Mouse (Mus musculus) midbrain, postnatal 0 days (tissue): Measurements from ENCODE around the gene Agap3. TPM values are rescaled to one million over a fixed set of nuclear protein-coding genes. Genes with fewer than 3 reads are reported as not detected.

Experiments used
- ATAC-seq: fragments of 200-750 bp; cut with Nextera tagmentation; 2 replicates; pipeline ENCODE4 v1.8.0; 2017; ENCODE audit warnings: moderate number of reproducible peaks, mild to moderate bottlenecking, moderate TSS enrichment, moderate library complexity; ENCODE audit not compliant: low FRiP score
- DNase-seq: peaks from one replicate; pipeline ENCODE4 v3.0.0-alpha.2; 2015; ENCODE audit warnings: low spot score
- H3K27ac ChIP-seq: fragments of 300-500 bp; sonication (generic); 2 replicates; pipeline ENCODE4 v1.5.1; 2014; ENCODE audit warnings: low read depth, mild to moderate bottlenecking, low read length, mixed read lengths
- H3K27me3 ChIP-seq: fragments of 300-500 bp; sonication (generic); 2 replicates; pipeline ENCODE4 v1.6.1; 2014; ENCODE audit warnings: low read length, control low read depth, mixed read lengths; ENCODE audit not compliant: insufficient read depth
- H3K36me3 ChIP-seq: fragments of 300-500 bp; sonication (generic); 2 replicates; pipeline ENCODE4 v1.6.1; 2014; ENCODE audit warnings: low read length, control low read depth, mixed read lengths; ENCODE audit not compliant: insufficient read depth
- H3K4me1 ChIP-seq: fragments of 300-500 bp; sonication (generic); 2 replicates; pipeline ENCODE4 v1.6.1; 2014; ENCODE audit warnings: mild to moderate bottlenecking, control low read depth, antibody characterized with exemption, low read length, mixed read lengths; ENCODE audit not compliant: insufficient read depth
- H3K4me2 ChIP-seq: fragments of 300-500 bp; sonication (generic); 2 replicates; pipeline ENCODE4 v1.6.1; 2014; ENCODE audit warnings: low read depth, mild to moderate bottlenecking, low read length, mixed read lengths; ENCODE audit not compliant: poor library complexity, severe bottlenecking
- H3K4me3 ChIP-seq: fragments of 300-500 bp; sonication (generic); 2 replicates; pipeline ENCODE4 v1.5.1; 2014; ENCODE audit warnings: low read depth, mild to moderate bottlenecking, low read length, moderate library complexity
- H3K9ac ChIP-seq: fragments of 300-500 bp; sonication (generic); replicated peaks from 2 replicates; pipeline ENCODE4 v1.6.1; 2014; ENCODE audit warnings: mild to moderate bottlenecking, low read length, moderate library complexity, mixed read lengths; ENCODE audit not compliant: poor library complexity, severe bottlenecking
- H3K9me3 ChIP-seq: fragments of 300-500 bp; sonication (generic); 2 replicates; pipeline ENCODE4 v1.6.1; 2016; ENCODE audit warnings: low read length, control low read depth
- CTCF ChIP-seq: IDR thresholded peaks from 2 replicates; pipeline ENCODE4 v1.5.1; 2016; ENCODE audit warnings: antibody characterized with exemption, mild to moderate bottlenecking
- WGBS: fragments of 180-500 bp; shearing (Covaris S2); extraction: QIAGEN DNeasy Blood & Tissue Kit; methylation state at CpG from one replicate; pipeline ENCODE4 v1.1.7; 2014; 5-methylcytosine and 5-hydroxymethylcytosine counted together
- polyA plus RNA-seq: library from polyadenylated mRNA; unstranded; fragments of >200 nt; fragmentation: Nextera tagmentation; extraction: Ambion mirVana; gene quantifications from 2 replicates; pipeline ENCODE4 v1.2.1, GENCODE M21; 2015
- total RNA-seq: library from RNA; depleted of rRNA; stranded (reverse); fragments of >200 nt; gene quantifications from 2 replicates; pipeline ENCODE4 v1.2.3, GENCODE M21; 2014

Agap3 gene
- total and polyA plus RNA-seq, 2 experiments from 2014 or later = 120 to 282 TPM

DNA sequence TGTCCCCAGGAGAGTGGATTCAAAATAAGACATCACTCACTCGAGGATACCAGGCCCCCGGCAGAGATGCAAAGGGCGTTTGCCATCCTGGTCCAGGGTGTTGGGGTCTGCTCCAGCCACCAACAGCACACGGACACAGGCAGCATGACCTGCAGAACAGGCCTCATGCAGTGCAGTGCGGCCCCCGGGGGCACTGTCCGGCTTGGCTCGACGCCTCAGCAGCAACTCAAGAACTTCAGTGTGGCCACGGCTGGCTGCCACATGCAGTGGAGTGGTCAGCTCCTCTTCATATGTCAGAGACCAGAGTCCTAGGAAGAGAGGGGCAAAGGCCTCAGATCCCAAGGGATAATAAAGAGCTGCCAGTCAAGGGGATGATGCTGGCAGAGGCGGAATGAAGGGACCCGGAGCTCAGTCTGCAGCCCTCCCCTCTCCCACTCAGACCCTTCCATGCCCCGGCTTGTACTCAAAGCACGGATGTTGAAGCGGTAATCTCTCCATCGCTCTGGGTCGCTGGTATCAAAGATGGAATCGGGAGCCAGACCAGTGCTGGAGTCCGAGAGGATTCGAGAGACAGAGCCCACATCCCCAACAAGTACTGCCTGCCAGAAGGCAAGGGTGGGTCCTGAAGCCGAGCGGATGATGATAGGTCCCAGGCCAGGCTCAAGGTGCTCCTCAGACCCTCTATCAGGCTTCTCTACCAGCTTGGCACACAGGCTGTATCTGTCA, 87.8 kb downstream of the Agap3 start:
- Histone ChIP-seq H3K4me1 (no peaks in the 10 kb centered on the region), H3K9ac (no peak overlapping the region), H3K4me3 (no peak overlapping the region), H3K4me2 (no peak overlapping the region), H3K27me3 (no peaks in the 10 kb centered on the region; the same call in 1 of the 2 replicates), H3K9me3 (no peaks in the 10 kb centered on the region), H3K36me3 (no peaks in the 10 kb centered on the region), H3K27ac (no peak overlapping the region)
- 82% methylated on average over 22 of the region's 22 CpGs for WGBS
- TF ChIP-seq CTCF = no peak
- ATAC-seq (no peak), DNase-seq (no peak)

DNA sequence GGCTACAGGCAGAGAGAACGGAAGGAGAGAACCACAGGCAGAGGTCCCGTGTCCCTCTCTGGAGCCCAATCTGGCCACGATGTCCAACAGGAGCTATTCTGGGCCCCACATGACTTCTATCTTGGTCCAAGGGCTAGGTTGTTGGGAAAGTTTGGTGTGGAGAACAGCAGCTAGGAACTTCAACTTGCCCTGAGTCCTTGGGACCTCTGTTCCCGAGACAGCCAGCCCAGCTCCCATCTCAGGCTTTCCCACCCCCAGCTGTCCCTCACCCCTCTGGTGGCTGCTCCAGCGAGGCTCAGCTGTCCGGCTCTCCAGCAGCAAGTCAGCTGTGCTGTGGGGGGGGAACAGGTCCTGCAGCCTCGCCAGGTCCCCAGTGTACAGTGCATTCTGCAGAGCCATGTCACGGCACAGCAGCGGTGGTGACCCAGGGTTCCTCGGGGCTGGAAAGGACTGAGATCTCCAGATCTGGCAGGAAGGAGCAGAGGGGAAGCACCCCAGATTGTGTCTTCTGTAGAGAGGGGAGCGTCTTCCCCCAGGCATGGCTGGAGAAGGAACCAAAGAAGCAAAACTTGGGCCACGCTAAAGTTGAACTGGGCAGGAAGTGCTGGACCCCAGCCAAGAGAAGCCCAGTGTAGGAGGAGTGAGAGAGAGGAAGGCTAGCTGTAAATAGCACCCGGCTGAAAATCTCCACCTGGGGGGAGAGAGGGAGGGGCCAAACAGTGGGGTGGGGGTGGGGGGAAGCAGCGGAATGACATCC, 88.6 kb downstream of the Agap3 start, which contains the start of gene Asb10:
TSS of gene Asb10 (minus strand) at position 592 of the 757 bp plus-strand sequence.
- TF ChIP-seq CTCF = no peak
- H3K36me3 ChIP-seq = no peaks in the 10 kb centered on the region
- no peaks in the 10 kb centered on the region for H3K9me3 ChIP-seq
- no peak for ATAC-seq
- no peak within 1 kb of the TSS for H3K9ac ChIP-seq
- H3K27me3 ChIP-seq = no peaks in the 10 kb centered on the region; the same call in 1 of the 2 replicates
- H3K4me1 ChIP-seq = no peaks in the 10 kb centered on the region
- no peak within 1 kb of the TSS for H3K4me3 ChIP-seq
- 46% methylated on average over 14 of the region's 14 CpGs for WGBS
- H3K27ac ChIP-seq = no peak within 1 kb of the TSS
- DNase-seq = no peak
- 0 out of 2 replicates have a peak within 1 kb of the TSS, but pooled peaks have one; percentile 4 for H3K4me2 ChIP-seq

DNA sequence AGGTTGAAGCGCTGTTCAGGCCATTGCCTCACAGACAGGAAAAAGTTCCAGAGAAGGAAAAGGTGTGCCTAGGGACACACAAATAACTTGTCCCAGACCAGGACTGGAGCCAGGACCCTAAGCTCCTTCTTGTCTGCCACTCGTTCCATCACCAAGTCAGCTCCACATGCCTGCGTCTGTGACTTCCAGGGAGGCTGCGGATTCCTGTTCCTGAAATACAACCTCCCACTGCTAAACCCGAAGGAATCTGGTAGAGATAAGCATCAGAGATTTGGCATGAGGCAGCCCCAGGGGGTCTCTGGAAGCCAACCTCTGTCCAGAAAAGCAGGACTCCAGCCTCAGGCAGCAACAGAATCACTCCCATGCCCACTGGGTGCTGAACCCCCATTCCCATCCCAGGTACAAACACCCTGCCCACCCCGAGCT, 89.2 kb downstream of the Agap3 start:
- DNase-seq (no peak), ATAC-seq (no peak)
- H3K9me3 ChIP-seq = no peaks in the 10 kb centered on the region
- no peaks in the 10 kb centered on the region for H3K36me3 ChIP-seq
- no peaks in the 10 kb centered on the region; the same call in 1 of the 2 replicates for H3K27me3 ChIP-seq
- no peak overlapping the region for H3K4me2 ChIP-seq
- H3K4me3 ChIP-seq = no peak overlapping the region
- no peak for TF ChIP-seq CTCF
- no peak overlapping the region for H3K9ac ChIP-seq
- 54% methylated on average over 6 of the region's 6 CpGs for WGBS
- H3K27ac ChIP-seq = no peak overlapping the region
- H3K4me1 ChIP-seq = no peaks in the 10 kb centered on the region

DNA sequence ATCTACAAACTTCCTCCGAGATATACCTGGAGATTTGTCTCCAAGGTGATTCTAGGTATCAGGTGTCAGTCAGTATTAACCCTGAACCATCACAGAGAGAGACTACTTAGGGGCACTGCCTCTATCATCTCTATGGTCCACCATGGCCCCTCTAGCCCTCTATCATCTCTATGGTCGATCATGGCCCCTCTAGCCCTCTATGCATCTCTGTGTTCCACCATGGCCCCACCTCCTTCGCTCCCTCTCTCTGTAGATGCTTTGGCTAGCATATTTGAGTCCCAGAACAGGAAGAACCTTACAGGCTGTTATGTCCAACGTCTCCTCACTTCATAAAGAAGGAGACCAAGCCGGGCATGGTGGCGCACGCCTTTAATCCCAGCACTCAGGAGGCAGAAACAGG, 90.7 kb downstream of the Agap3 start:
- no peak for DNase-seq
- Histone ChIP-seq H3K9me3 (no peaks in the 10 kb centered on the region), H3K4me1 (no peaks in the 10 kb centered on the region), H3K4me3 (no peak overlapping the region), H3K27me3 (no peaks in the 10 kb centered on the region; the same call in 1 of the 2 replicates), H3K4me2 (no peak overlapping the region), H3K36me3 (no peaks in the 10 kb centered on the region), H3K9ac (no peak overlapping the region), H3K27ac (no peak overlapping the region)
- WGBS = 74% methylated on average over 7 of the region's 7 CpGs
- no peak for ATAC-seq
- no peak for TF ChIP-seq CTCF

DNA sequence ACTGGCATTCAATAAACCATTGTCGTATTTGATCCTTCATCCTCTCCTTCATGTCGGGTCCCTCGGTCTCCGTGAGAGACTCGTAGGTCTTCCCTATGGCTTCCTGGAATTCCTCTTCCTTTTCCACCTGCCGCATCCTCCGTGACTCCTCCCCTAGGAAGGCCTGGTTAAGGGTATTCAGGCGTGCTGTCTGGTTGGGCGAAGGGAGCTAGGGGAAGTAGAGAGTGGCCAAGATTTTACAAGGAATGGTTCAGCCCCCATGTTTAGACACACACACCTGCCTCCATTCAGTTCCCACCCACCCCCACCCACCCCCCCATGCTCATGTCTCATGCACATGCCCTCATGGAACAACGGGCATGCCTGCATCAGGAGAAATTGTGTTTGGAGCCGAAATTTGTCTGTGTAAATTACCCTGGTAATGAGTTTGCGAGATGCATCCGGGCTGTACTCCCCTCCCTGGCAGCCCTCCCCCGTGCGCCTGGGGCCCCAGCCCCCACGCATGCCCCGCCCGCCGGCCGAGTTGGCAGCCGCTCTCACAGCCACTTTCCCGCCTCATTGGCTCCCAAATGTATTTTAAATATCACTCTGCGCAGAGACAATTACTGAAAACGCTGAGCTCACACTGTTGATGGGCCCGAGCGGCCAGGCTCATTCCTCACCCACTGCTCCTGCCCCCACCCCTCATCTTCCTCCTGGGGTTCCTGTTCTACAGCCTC, 98.8 kb downstream of the Agap3 start:
- ATAC-seq (peak; percentile 52; the same call in 1 of the 2 replicates), DNase-seq (peak; percentile 79)
- 32% methylated on average over 25 of the region's 26 CpGs for WGBS
- no peak for TF ChIP-seq CTCF
- no peak overlapping the region; the same call in 1 of the 2 replicates for H3K9ac ChIP-seq
- no peaks in the 10 kb centered on the region; the same call in 1 of the 2 replicates for H3K4me1 ChIP-seq
- no peak overlapping the region for H3K4me3 ChIP-seq
- peak overlapping the region; percentile 39 for H3K4me2 ChIP-seq
- no peaks in the 10 kb centered on the region; the same call in 1 of the 2 replicates for H3K27me3 ChIP-seq
- no peaks in the 10 kb centered on the region for H3K36me3 ChIP-seq
- no peak overlapping the region for H3K27ac ChIP-seq
- no peaks in the 10 kb centered on the region for H3K9me3 ChIP-seq
